Comparison of ENCODE assay signal across 8 mouse cellular contexts in the genomic region with DNA sequence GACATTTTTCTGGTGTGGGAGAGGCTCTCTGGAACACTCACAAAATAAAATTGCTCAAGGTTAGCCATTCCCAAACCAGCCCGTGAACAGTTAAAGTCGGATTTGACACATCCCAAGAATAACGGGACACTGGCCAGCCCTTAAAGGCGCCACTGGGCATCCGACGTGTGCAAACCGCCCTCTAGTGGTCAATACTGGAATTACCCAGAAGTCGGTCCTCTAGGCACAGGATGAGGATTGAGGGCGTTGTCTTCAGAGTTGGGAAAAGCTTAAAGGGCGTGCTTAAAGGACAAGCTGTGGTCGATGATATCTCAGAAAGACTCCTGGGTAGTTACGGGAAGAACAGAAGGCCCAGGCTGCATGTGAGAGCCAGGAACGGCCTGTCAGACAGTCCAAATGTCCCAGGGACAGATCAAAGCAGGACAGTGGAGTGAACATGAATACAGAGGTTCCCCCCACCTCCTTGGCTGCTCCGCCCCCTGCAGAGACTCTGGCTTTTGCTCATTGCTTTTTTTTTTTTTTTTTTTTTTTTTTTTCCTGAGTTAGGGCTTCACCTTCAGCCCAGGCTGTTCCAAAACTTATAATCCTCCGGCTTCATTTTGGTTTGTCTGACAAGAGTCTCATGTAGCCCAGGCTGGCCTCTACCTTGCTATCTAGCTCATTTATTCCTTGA.
DNase-seq lines count a peak whose midpoint lies in the region; ATAC-seq and TF ChIP-seq lines count a peak whose summit lies in the region.

No protein-coding gene starts in this region.

- peak; percentile 94 for TF ChIP-seq CTCF in kidney, adult 2 months (conservative IDR thresholded peaks at IDR 0.05; ENCODE audit: insufficient read depth, insufficient read length, low read depth, low read length)

- no peak overlapping the region for H3K4me2 ChIP-seq in neural tube, embryonic 15.5 days
- no peak overlapping the region for H3K4me2 ChIP-seq in limb, embryonic 11.5 days (ENCODE audit: low read depth, severe bottlenecking)
- H3K4me2 ChIP-seq in stomach, embryonic 15.5 days, result 0 out of 2 replicates have a peak overlapping the region, but pooled peaks have one; percentile 29

- DNase-seq in neural tube, embryonic 10.5 days (ENCODE audit: extremely low spot score, low spot score), result peak; percentile 83
- peak; percentile 84 to 91 for DNase-seq in cerebellum, postnatal 4 days (ENCODE audit: low spot score in 2 of 2)
- peak; percentile 76 to 83 for DNase-seq in gastrocnemius, adult 8-10 months (ENCODE audit: low spot score in 2 of 2)
- DNase-seq in kidney, adult 2 months, result peak; percentile 89
- peak; percentile 90 for DNase-seq in limb, embryonic 11.5 days (ENCODE audit: low spot score)
- DNase-seq in monocyte, adult 2 months (ENCODE audit: low read depth in 1 of 2, low spot score in 2 of 2), result peak; percentile 41 to 62

- no peaks in the 10 kb centered on the region for H3K9me3 ChIP-seq in neural tube, embryonic 15.5 days (replicated peaks)
- H3K9me3 ChIP-seq in limb, embryonic 11.5 days (ENCODE audit: control insufficient read depth, low read length), result no peaks in the 10 kb centered on the region
- H3K9me3 ChIP-seq in stomach, embryonic 15.5 days, result no peaks in the 10 kb centered on the region

- H3K4me3 ChIP-seq in neural tube, embryonic 15.5 days (replicated peaks), result no peak overlapping the region
- no peak overlapping the region for H3K4me3 ChIP-seq in kidney, adult 2 months (ENCODE audit: insufficient read depth, low read depth, low read length)
- no peak overlapping the region for H3K4me3 ChIP-seq in limb, embryonic 11.5 days (ENCODE audit: low read depth, low read length)
- no peak overlapping the region for H3K4me3 ChIP-seq in stomach, embryonic 15.5 days (replicated peaks)

- peaks cover 37% of the 10 kb centered on the region for H3K4me1 ChIP-seq in neural tube, embryonic 15.5 days
- no peaks in the 10 kb centered on the region for H3K4me1 ChIP-seq in kidney, adult 2 months (ENCODE audit: control insufficient read depth, insufficient read depth, low read length)
- peaks cover 4% of the 10 kb centered on the region for H3K4me1 ChIP-seq in limb, embryonic 11.5 days (ENCODE audit: control insufficient read depth, insufficient read depth, low read length)
- H3K4me1 ChIP-seq in stomach, embryonic 15.5 days, result peaks cover 29% of the 10 kb centered on the region

- WGBS in neural tube, embryonic 15.5 days, result 11% methylated on average over 15 of the region's 15 CpGs
- 11% methylated on average over 15 of the region's 15 CpGs for WGBS in kidney, adult 2 months
- WGBS in limb, embryonic 11.5 days, result 14% methylated on average over 15 of the region's 15 CpGs
- WGBS in stomach, embryonic 15.5 days, result 13% methylated on average over 15 of the region's 15 CpGs

- H3K27ac ChIP-seq in neural tube, embryonic 15.5 days (replicated peaks), result no peak overlapping the region
- no peak overlapping the region for H3K27ac ChIP-seq in kidney, adult 2 months (ENCODE audit: insufficient read depth, low read depth, low read length)
- no peak overlapping the region for H3K27ac ChIP-seq in limb, embryonic 11.5 days (replicated peaks; ENCODE audit: low read depth, low read length)
- no peak overlapping the region for H3K27ac ChIP-seq in stomach, embryonic 15.5 days

- H3K27me3 ChIP-seq in neural tube, embryonic 15.5 days (replicated peaks), result no peaks in the 10 kb centered on the region
- H3K27me3 ChIP-seq in kidney, adult 2 months (replicated peaks; ENCODE audit: control insufficient read depth, insufficient read depth, low read length), result no peaks in the 10 kb centered on the region
- H3K27me3 ChIP-seq in limb, embryonic 11.5 days (ENCODE audit: control insufficient read depth, insufficient read depth, low read length), result no peaks in the 10 kb centered on the region
- H3K27me3 ChIP-seq in stomach, embryonic 15.5 days (replicated peaks), result no peaks in the 10 kb centered on the region

- H3K36me3 ChIP-seq in neural tube, embryonic 15.5 days, result no peaks in the 10 kb centered on the region
- no peaks in the 10 kb centered on the region for H3K36me3 ChIP-seq in kidney, adult 2 months (ENCODE audit: control insufficient read depth, insufficient read depth, low read length)
- H3K36me3 ChIP-seq in limb, embryonic 11.5 days (ENCODE audit: control insufficient read depth, insufficient read depth, low read length), result no peaks in the 10 kb centered on the region
- no peaks in the 10 kb centered on the region for H3K36me3 ChIP-seq in stomach, embryonic 15.5 days

- no peak for TF ChIP-seq POLR2A in kidney, adult 2 months (IDR thresholded peaks at IDR 0.05; ENCODE audit: low read depth, low read length)

- no peak overlapping the region for H3K9ac ChIP-seq in neural tube, embryonic 15.5 days (replicated peaks)
- no peak overlapping the region for H3K9ac ChIP-seq in limb, embryonic 11.5 days (ENCODE audit: low read length)
- no peak overlapping the region for H3K9ac ChIP-seq in stomach, embryonic 15.5 days

- ATAC-seq in neural tube, embryonic 15.5 days (ENCODE audit: low FRiP score), result no peak
- ATAC-seq in limb, embryonic 11.5 days (ENCODE audit: insufficient number of reproducible peaks, low FRiP score, low TSS enrichment, low read depth), result no peak
- peak; percentile 35; the same call in 1 of the 2 replicates for ATAC-seq in stomach, embryonic 15.5 days (ENCODE audit: insufficient read depth, low FRiP score, low read depth)
